Mouse (Mus musculus) limb, embryonic 12.5 days (tissue): ENCODE measurements around the gene Trub2. TPM values are rescaled to one million over a fixed set of nuclear protein-coding genes. Genes with fewer than 3 reads are reported as not detected.
A peak's percentile ranks its signal among the peaks of the same experiment; 100 is the strongest.

ENCODE experiments used
- ATAC-seq: fragments of 200-750 bp; cut with Nextera tagmentation; 2 replicates; pipeline ENCODE4 v1.8.0; 2017; ENCODE audit warnings: low read depth, moderate TSS enrichment; ENCODE audit not compliant: insufficient number of reproducible peaks, insufficient read depth, low FRiP score, low TSS enrichment
- H3K27ac ChIP-seq: fragments of 300-500 bp; sonication (generic); 2 replicates; pipeline ENCODE4 v1.5.1; 2016; ENCODE audit warnings: mild to moderate bottlenecking, moderate library complexity
- H3K27me3 ChIP-seq: fragments of 300-500 bp; sonication (generic); 2 replicates; pipeline ENCODE4 v1.6.1; 2016; ENCODE audit warnings: mild to moderate bottlenecking, moderate library complexity
- H3K36me3 ChIP-seq: fragments of 300-500 bp; sonication (generic); 2 replicates; pipeline ENCODE4 v1.6.1; 2016; ENCODE audit warnings: mild to moderate bottlenecking, moderate library complexity
- H3K4me1 ChIP-seq: fragments of 300-500 bp; sonication (generic); replicated peaks from 2 replicates; pipeline ENCODE4 v1.6.1; 2016
- H3K4me2 ChIP-seq: fragments of 300-500 bp; sonication (generic); 2 replicates; pipeline ENCODE4 v1.6.1; 2016; ENCODE audit warnings: mild to moderate bottlenecking, moderate library complexity
- H3K4me3 ChIP-seq: fragments of 300-500 bp; sonication (generic); replicated peaks from 2 replicates; pipeline ENCODE4 v1.5.1; 2016; ENCODE audit warnings: mild to moderate bottlenecking
- H3K9ac ChIP-seq: fragments of 300-500 bp; sonication (generic); replicated peaks from 2 replicates; pipeline ENCODE4 v1.6.1; 2016; ENCODE audit warnings: mild to moderate bottlenecking, moderate library complexity
- H3K9me3 ChIP-seq: fragments of 300-500 bp; sonication (generic); 2 replicates; pipeline ENCODE4 v1.6.1; 2016; ENCODE audit warnings: mild to moderate bottlenecking, moderate library complexity
- WGBS: fragments of 180-500 bp; shearing (Covaris S2); methylation state at CpG from one replicate; pipeline ENCODE4 v1.1.7; 2016; 5-methylcytosine and 5-hydroxymethylcytosine counted together
- polyA plus RNA-seq: library from polyadenylated mRNA; unstranded; fragments of >200 nt; fragmentation: Nextera tagmentation; extraction: Ambion mirVana; gene quantifications from 2 replicates; pipeline ENCODE4 v1.2.1, GENCODE M21; 2016

Trub2 gene
- polyA plus RNA-seq, 1 experiment from 2014 or later: 57.5 TPM

DNA sequence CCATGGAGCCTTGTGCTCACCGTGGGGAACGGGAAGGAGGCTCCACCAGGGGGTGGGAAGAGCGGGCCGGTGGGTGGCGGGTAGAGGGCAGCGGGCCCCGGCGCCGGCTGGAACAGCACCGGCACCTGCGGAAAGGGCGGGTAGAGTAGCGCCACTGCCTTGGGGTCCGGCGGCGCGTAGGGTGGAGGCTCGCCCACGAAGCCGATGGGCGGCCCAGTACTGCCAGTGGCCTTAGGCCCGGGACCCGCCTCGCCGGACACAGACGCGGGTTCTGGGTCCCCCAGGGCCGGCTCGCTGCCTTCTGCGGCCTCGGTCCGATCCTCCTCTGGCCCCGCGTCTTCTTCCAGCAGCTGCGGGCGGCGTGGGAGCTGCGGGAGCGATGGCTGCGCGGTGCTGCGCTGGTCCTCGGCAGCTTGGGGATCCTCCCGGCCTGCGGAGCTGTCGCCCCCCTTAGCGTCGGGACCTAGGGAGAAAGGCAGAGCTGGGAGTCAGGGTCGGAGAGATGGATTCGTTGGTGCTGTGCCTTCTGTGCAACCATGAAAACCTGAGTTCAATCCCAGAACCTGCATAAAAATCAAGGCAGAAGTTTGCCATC is 41.0 kb downstream of the Trub2 start:
- peak overlapping the region; percentile 47; the same call in 1 of the 2 replicates for H3K9ac ChIP-seq
- H3K4me1 ChIP-seq: peaks cover 16% of the 10 kb centered on the region
- no peak for ATAC-seq
- H3K4me3 ChIP-seq: peak overlapping the region; percentile 39
- H3K4me2 ChIP-seq: peak overlapping the region; percentile 66
- H3K9me3 ChIP-seq: peaks cover 6% of the 10 kb centered on the region; the same call in 1 of the 2 replicates
- peaks cover 75% of the 10 kb centered on the region for H3K27me3 ChIP-seq
- no peaks in the 10 kb centered on the region for H3K36me3 ChIP-seq
- H3K27ac ChIP-seq: no peak overlapping the region
- 3% methylated on average over 50 of the region's 50 CpGs for WGBS

DNA sequence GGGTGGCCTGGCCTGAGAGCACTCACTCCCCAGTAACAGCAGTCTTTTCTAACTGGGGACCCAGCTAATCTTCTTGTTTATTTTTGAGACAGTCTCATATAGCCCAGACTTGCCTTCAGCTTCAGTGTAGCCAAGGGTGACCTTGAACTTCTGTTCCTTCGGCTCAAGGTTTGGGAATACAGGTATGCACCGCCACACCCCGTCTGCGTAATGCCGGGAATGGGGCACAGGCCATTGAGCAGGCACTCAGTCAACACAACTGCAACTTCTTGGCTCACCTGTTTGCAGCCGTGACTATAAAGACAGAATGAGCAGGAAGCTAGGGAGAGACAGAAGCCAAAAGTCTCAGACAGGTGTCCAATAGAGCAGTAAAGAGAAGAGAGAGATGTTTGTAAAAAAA is 44.0 kb downstream of the Trub2 start:
- H3K9me3 ChIP-seq: peaks cover 3% of the 10 kb centered on the region; the same call in 1 of the 2 replicates
- peaks cover 45% of the 10 kb centered on the region for H3K27me3 ChIP-seq
- ATAC-seq: no peak
- no peak overlapping the region for H3K27ac ChIP-seq
- H3K9ac ChIP-seq: no peak overlapping the region
- peaks cover 6% of the 10 kb centered on the region for H3K4me1 ChIP-seq
- H3K4me2 ChIP-seq: no peak overlapping the region
- WGBS: 89% methylated on average over 6 of the region's 6 CpGs
- H3K36me3 ChIP-seq: peaks cover 13% of the 10 kb centered on the region; the same call in 1 of the 2 replicates
- no peak overlapping the region for H3K4me3 ChIP-seq

DNA sequence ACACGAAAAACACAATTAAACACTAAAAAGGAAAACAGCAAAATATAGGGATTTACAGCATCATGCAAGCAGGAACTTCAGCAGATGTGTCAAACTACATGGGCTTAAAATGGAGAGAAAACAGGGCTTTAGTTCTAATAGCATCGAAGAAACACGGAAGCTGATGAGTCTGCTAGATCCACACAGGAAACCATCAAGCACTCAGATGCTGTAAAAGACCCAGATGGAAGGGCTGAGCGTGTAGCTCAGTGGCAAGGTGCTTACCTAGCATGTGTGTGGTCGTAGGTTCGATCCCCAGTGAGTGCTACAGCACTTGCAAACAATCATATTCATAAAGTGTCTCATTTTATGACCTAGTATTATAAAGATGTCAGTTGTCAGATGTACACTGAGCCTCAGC is 47.1 kb downstream of the Trub2 start:
- no peak for ATAC-seq
- no peaks in the 10 kb centered on the region for H3K9me3 ChIP-seq
- no peak overlapping the region for H3K27ac ChIP-seq
- peaks cover 14% of the 10 kb centered on the region for H3K27me3 ChIP-seq
- H3K36me3 ChIP-seq: peaks cover 44% of the 10 kb centered on the region
- H3K4me1 ChIP-seq: no peaks in the 10 kb centered on the region
- H3K4me3 ChIP-seq: no peak overlapping the region
- no peak overlapping the region for H3K9ac ChIP-seq
- 89% methylated on average over 6 of the region's 6 CpGs for WGBS
- H3K4me2 ChIP-seq: no peak overlapping the region

- no peaks in the 10 kb centered on the region for H3K9me3 ChIP-seq
- H3K9ac ChIP-seq: no peak overlapping the region
- H3K27me3 ChIP-seq: no peaks in the 10 kb centered on the region; the same call in 1 of the 2 replicates
- H3K4me3 ChIP-seq: no peak overlapping the region
- no peak overlapping the region for H3K4me2 ChIP-seq
- ATAC-seq: no peak
- WGBS: 66% methylated on average over 5 of the region's 5 CpGs
- no peaks in the 10 kb centered on the region for H3K4me1 ChIP-seq
- H3K27ac ChIP-seq: no peak overlapping the region
- H3K36me3 ChIP-seq: peaks cover 62% of the 10 kb centered on the region
Measured at GRCm38 (mm10) chr2:29739368-29739767, 48.9 kb downstream of the Trub2 start.

GRCm38 (mm10) chr2:29738799-29739198 is 49.5 kb downstream of the Trub2 start:
- H3K4me1 ChIP-seq: no peaks in the 10 kb centered on the region
- H3K36me3 ChIP-seq: peaks cover 68% of the 10 kb centered on the region
- WGBS: 57% methylated on average over 4 of the region's 4 CpGs
- H3K4me3 ChIP-seq: no peak overlapping the region
- H3K27ac ChIP-seq: no peak overlapping the region
- H3K9me3 ChIP-seq: no peaks in the 10 kb centered on the region
- ATAC-seq: no peak
- H3K4me2 ChIP-seq: no peak overlapping the region
- no peak overlapping the region for H3K9ac ChIP-seq
- no peaks in the 10 kb centered on the region for H3K27me3 ChIP-seq

DNA sequence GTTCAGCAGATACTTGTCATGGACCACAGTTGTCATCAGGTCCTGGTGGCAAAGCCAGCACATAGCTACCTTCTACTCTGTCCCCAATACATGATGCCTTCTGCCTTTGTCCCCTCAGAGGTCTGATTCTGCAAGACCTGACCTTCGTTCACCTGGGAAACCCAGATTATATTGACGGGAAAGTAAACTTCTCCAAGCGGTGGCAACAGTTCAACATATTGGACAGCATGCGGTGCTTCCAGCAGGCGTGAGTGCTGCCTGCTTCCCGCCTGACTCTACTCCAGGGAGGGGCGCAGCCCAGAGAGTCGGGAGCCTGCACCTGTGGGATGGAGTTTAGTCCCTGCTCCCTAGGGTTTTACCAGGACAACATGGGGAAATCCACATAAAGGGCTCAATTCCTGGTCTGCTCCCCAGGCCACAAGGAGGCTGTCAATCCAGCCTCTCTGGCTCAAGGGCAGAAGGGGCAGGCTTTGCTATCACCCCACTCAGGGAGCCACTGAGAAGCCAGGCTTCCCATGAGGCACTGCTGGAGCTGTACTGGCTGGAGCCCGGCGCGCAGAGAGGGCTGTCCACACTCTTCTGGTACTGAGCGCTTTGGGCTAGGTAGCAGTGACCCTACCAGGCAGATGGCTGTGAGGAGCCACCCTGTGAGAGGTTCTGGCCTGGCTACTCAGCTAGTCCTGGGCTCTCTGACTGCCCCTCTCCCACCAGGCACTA is 50.9 kb downstream of the Trub2 start:
- no peak overlapping the region for H3K27ac ChIP-seq
- H3K9me3 ChIP-seq: no peaks in the 10 kb centered on the region
- no peak overlapping the region for H3K4me2 ChIP-seq
- H3K4me3 ChIP-seq: no peak overlapping the region
- ATAC-seq: no peak
- no peaks in the 10 kb centered on the region for H3K27me3 ChIP-seq
- 87% methylated on average over 12 of the region's 12 CpGs for WGBS
- no peaks in the 10 kb centered on the region for H3K4me1 ChIP-seq
- H3K36me3 ChIP-seq: peaks cover 82% of the 10 kb centered on the region
- H3K9ac ChIP-seq: no peak overlapping the region

GRCm38 (mm10) chr2:29735708-29736107 is 52.6 kb downstream of the Trub2 start:
- H3K9ac ChIP-seq: no peak overlapping the region
- H3K9me3 ChIP-seq: no peaks in the 10 kb centered on the region
- H3K4me3 ChIP-seq: no peak overlapping the region
- H3K27ac ChIP-seq: no peak overlapping the region
- peaks cover 94% of the 10 kb centered on the region for H3K36me3 ChIP-seq
- H3K4me1 ChIP-seq: no peaks in the 10 kb centered on the region
- no peaks in the 10 kb centered on the region for H3K27me3 ChIP-seq
- WGBS: 91% methylated on average over 12 of the region's 12 CpGs
- no peak overlapping the region for H3K4me2 ChIP-seq
- ATAC-seq: no peak

DNA sequence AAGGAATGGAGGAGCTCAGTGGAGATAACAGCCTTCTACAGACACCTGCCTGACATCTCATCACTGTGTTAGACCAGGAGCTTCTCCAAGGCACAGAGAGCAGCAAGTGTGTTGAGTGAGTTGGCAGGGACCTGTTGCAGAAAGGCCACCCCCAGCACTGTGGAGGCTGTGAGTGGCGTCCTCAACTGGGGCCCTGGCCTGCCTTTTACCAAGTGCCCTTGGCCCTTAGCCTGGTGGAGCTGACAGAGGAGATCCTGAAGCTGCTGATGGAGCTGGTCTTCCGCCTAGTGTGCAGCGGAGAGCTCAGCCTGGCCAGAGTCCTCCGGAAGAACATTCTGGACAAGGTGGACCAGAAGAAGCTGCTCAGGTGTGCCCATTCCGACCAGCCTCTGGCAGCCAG is 55.0 kb downstream of the Trub2 start:
- 93% methylated on average over 5 of the region's 5 CpGs for WGBS
- no peak overlapping the region for H3K9ac ChIP-seq
- ATAC-seq: no peak
- no peaks in the 10 kb centered on the region for H3K4me1 ChIP-seq
- no peaks in the 10 kb centered on the region for H3K27me3 ChIP-seq
- H3K9me3 ChIP-seq: no peaks in the 10 kb centered on the region
- H3K27ac ChIP-seq: no peak overlapping the region
- H3K4me2 ChIP-seq: no peak overlapping the region
- H3K4me3 ChIP-seq: no peak overlapping the region
- peaks cover 95% of the 10 kb centered on the region for H3K36me3 ChIP-seq

- Histone ChIP-seq H3K27me3 (no peaks in the 10 kb centered on the region), H3K27ac (no peak overlapping the region), H3K4me3 (no peak overlapping the region), H3K4me1 (no peaks in the 10 kb centered on the region), H3K36me3 (peaks cover 95% of the 10 kb centered on the region), H3K9ac (no peak overlapping the region), H3K9me3 (no peaks in the 10 kb centered on the region), H3K4me2 (no peak overlapping the region)
- no peak for ATAC-seq
- 85% methylated on average over 10 of the region's 10 CpGs for WGBS
Measured at GRCm38 (mm10) chr2:29732559-29732958, 55.7 kb downstream of the Trub2 start.

GRCm38 (mm10) chr2:29731545-29731944 is 56.8 kb downstream of the Trub2 start:
- Histone ChIP-seq H3K27me3 (no peaks in the 10 kb centered on the region), H3K4me2 (no peak overlapping the region), H3K36me3 (peaks cover 95% of the 10 kb centered on the region), H3K9ac (no peak overlapping the region), H3K9me3 (no peaks in the 10 kb centered on the region), H3K4me3 (no peak overlapping the region), H3K27ac (no peak overlapping the region), H3K4me1 (no peaks in the 10 kb centered on the region)
- 66% methylated on average over 3 of the region's 3 CpGs for WGBS
- no peak for ATAC-seq

DNA sequence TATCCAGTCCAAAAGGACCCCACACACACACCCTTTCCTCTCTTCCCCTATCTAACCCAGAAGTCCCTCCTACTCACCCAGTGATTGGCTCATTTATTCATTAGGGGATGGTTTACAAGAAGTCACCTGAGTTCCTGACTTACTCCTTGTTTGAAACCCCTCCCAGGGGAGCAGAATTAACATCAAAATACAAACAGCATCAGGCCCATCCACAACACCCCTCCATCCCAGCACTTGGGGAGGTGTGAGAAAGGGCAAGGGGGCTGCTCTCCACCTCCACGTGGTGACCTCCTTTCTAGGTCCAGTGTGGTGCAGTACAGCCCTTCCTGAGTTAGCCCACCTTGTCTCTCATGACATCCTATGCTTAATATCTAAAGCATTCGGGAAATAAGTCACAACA is 58.8 kb downstream of the Trub2 start:
- Histone ChIP-seq H3K27me3 (no peaks in the 10 kb centered on the region), H3K4me1 (no peaks in the 10 kb centered on the region), H3K36me3 (peaks cover 93% of the 10 kb centered on the region), H3K9me3 (no peaks in the 10 kb centered on the region), H3K4me3 (no peak overlapping the region), H3K27ac (no peak overlapping the region), H3K9ac (no peak overlapping the region), H3K4me2 (no peak overlapping the region)
- WGBS: 44% methylated on average over 2 of the region's 2 CpGs
- ATAC-seq: no peak
